Mouse (Mus musculus): ENCODE data around the gene Gm9913.

Gene Gm9913

GRCm38 (mm10) chr2:125505006-125505745 is at the start of gene Gm9913:
TSS of gene Gm9913 (plus strand) at chr2:125505089.
- no peak for DNase-seq

GRCm38 (mm10) chr2:125456059-125456789 is 48.7 kb upstream of the Gm9913 start:
- peak; percentile 23 for DNase-seq

GRCm38 (mm10) chr2:125459087-125459486 is 45.8 kb upstream of the Gm9913 start:
- no peak for DNase-seq

GRCm38 (mm10) chr2:125464036-125464435 is 40.9 kb upstream of the Gm9913 start:
- no peak for DNase-seq

- no peak for DNase-seq
Observed at GRCm38 (mm10) chr2:125470553-125471295, 34.2 kb upstream of the Gm9913 start.

- no peak for DNase-seq
Observed at GRCm38 (mm10) chr2:125471721-125472120, 33.2 kb upstream of the Gm9913 start.

- no peak for DNase-seq
Observed at GRCm38 (mm10) chr2:125473228-125473627, 31.7 kb upstream of the Gm9913 start.

GRCm38 (mm10) chr2:125474690-125475089 is 30.2 kb upstream of the Gm9913 start:
- no peak for DNase-seq

GRCm38 (mm10) chr2:125476231-125476630 is 28.7 kb upstream of the Gm9913 start:
- DNase-seq: no peak

- no peak for DNase-seq
Observed at GRCm38 (mm10) chr2:125477367-125477766, 27.5 kb upstream of the Gm9913 start.

GRCm38 (mm10) chr2:125478705-125479104 is 26.2 kb upstream of the Gm9913 start:
- DNase-seq: no peak

- no peak for DNase-seq
Observed at GRCm38 (mm10) chr2:125480057-125480456, 24.8 kb upstream of the Gm9913 start.

GRCm38 (mm10) chr2:125481116-125481515 is 23.8 kb upstream of the Gm9913 start:
- no peak for DNase-seq

- no peak for DNase-seq
Observed at GRCm38 (mm10) chr2:125481531-125482317, 23.2 kb upstream of the Gm9913 start.

GRCm38 (mm10) chr2:125484164-125484563 is 20.7 kb upstream of the Gm9913 start:
- no peak for DNase-seq

- DNase-seq: no peak
Observed at GRCm38 (mm10) chr2:125484910-125485309, 20.0 kb upstream of the Gm9913 start.

- DNase-seq: no peak
Observed at GRCm38 (mm10) chr2:125489979-125490378, 14.9 kb upstream of the Gm9913 start.

GRCm38 (mm10) chr2:125492050-125492900 is 12.6 kb upstream of the Gm9913 start:
- no peak for DNase-seq

- DNase-seq: no peak
Observed at GRCm38 (mm10) chr2:125494291-125494690, 10.6 kb upstream of the Gm9913 start.

- no peak for DNase-seq
Observed at GRCm38 (mm10) chr2:125494831-125495812, 9.8 kb upstream of the Gm9913 start.
